Mouse (Mus musculus) thymus, adult 2 months (tissue): ENCODE data around the gene Spx.

Experiments
- CTCF ChIP-seq: fragments of 200-500 bp; IDR thresholded peaks from 2 replicates; pipeline ENCODE4 v1.5.1; 2012; ENCODE audit warnings: mild to moderate bottlenecking, control low read depth, low read length, moderate library complexity, borderline replicate concordance; ENCODE audit not compliant: control insufficient read depth, poor library complexity, insufficient read depth; ENCODE audit errors: extremely low read depth
- POLR2A ChIP-seq: fragments of 200-500 bp; IDR thresholded peaks from 2 replicates; pipeline ENCODE4 v1.6.1; 2012; ENCODE audit warnings: mild to moderate bottlenecking, low read length, control low read depth, moderate library complexity; ENCODE audit not compliant: control insufficient read depth, poor library complexity, insufficient read depth; ENCODE audit errors: extremely low read depth

- TF ChIP-seq CTCF (no peak), POLR2A (no peak)
These were observed 47.3 kb upstream of the Spx start for GRCm38 (mm10) chr6:142365742-142366472.
